Mouse (Mus musculus) stomach, postnatal 0 days (tissue): Measurements from ENCODE around the gene Cd274.

Experiments used
- CTCF ChIP-seq: IDR thresholded peaks from 2 replicates; pipeline ENCODE4 v1.5.1; 2016; ENCODE audit warnings: antibody characterized with exemption, low read depth, mild to moderate bottlenecking, moderate library complexity
- EP300 ChIP-seq: optimal IDR thresholded peaks from 2 replicates; pipeline ENCODE3; 2016; ENCODE audit warnings: antibody characterized with exemption

GRCm38 (mm10) chr19:29384412-29384811 is 17.2 kb downstream of the Cd274 start:
- TF ChIP-seq EP300, result no peak
- TF ChIP-seq CTCF, result no peak
